In the genomic region with DNA sequence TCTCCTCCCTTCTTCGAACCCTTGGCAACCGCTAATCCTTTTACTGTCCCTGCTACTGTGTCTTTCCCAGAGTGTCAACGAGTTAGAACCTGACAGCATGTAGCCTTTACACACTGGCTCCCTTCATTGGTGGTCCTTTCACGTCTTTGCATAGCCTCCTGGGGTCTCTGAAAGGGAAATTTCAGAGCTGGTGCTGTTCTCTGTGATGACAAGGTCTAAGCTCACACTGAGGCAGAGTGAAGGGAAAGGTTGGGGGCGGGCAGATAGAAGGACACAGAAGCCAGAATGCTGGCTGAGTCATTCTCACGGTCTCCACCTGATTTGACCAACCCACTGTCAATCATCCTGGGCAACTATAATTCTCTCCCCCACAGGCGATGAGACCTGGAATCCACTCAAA, we compare ENCODE assay signal across 26 mouse cellular contexts.
DNase-seq lines count a peak whose midpoint lies in the region; ATAC-seq lines count a peak whose summit lies in the region.
"Had no signal": no experiment of that assay in that cellular context is flagged by ENCODE, and none has a peak within 500 bp of the region (broad histone marks: within the 10 kb centered on the region; RNA-seq: fewer than 3 reads in every experiment).

No protein-coding gene starts in this region.

- no peak overlapping the region for H3K9ac ChIP-seq in hindbrain, embryonic 15.5 days
- H3K9ac ChIP-seq in hindbrain, embryonic 14.5 days, result no peak overlapping the region
- H3K9ac ChIP-seq in midbrain, embryonic 14.5 days (replicated peaks; ENCODE audit: low read length), result no peak overlapping the region
- H3K9ac ChIP-seq: embryonic facial prominence, embryonic 15.5 days; heart, embryonic 13.5 days; hindbrain, embryonic 13.5 days had no signal

- no peaks in the 10 kb centered on the region for H3K27me3 ChIP-seq in hindbrain, embryonic 15.5 days
- H3K27me3 ChIP-seq in hindbrain, embryonic 14.5 days (ENCODE audit: control insufficient read depth, insufficient read depth, low read length), result no peaks in the 10 kb centered on the region
- no peaks in the 10 kb centered on the region for H3K27me3 ChIP-seq in midbrain, embryonic 14.5 days (ENCODE audit: control insufficient read depth, insufficient read depth, low read length)
- H3K27me3 ChIP-seq: embryonic facial prominence, embryonic 15.5 days; heart, embryonic 13.5 days; hindbrain, embryonic 13.5 days had no signal

- H3K36me3 ChIP-seq in hindbrain, embryonic 15.5 days, result no peaks in the 10 kb centered on the region
- H3K36me3 ChIP-seq in hindbrain, embryonic 14.5 days (replicated peaks; ENCODE audit: control insufficient read depth, insufficient read depth), result no peaks in the 10 kb centered on the region
- H3K36me3 ChIP-seq in midbrain, embryonic 14.5 days (ENCODE audit: control insufficient read depth, insufficient read depth, low read length), result no peaks in the 10 kb centered on the region
- H3K36me3 ChIP-seq: embryonic facial prominence, embryonic 15.5 days; forebrain, embryonic 10.5 days; G1E; heart, embryonic 13.5 days; hindbrain, embryonic 13.5 days had no signal

- H3K4me2 ChIP-seq in hindbrain, embryonic 15.5 days, result no peak overlapping the region
- H3K4me2 ChIP-seq in hindbrain, embryonic 14.5 days (replicated peaks), result no peak overlapping the region
- no peak overlapping the region for H3K4me2 ChIP-seq in midbrain, embryonic 14.5 days (ENCODE audit: low read length)
- H3K4me2 ChIP-seq: embryonic facial prominence, embryonic 15.5 days; heart, embryonic 13.5 days; hindbrain, embryonic 13.5 days had no signal

- H3K27ac ChIP-seq in hindbrain, embryonic 15.5 days (replicated peaks), result no peak overlapping the region
- no peak overlapping the region for H3K27ac ChIP-seq in hindbrain, embryonic 14.5 days
- H3K27ac ChIP-seq in midbrain, embryonic 14.5 days (replicated peaks; ENCODE audit: low read depth, low read length), result no peak overlapping the region
- H3K27ac ChIP-seq: embryonic facial prominence, embryonic 15.5 days; forebrain, embryonic 10.5 days; gastrocnemius, adult 2 months; heart, embryonic 13.5 days; hindbrain, embryonic 13.5 days had no signal

- H3K4me1 ChIP-seq in hindbrain, embryonic 15.5 days (replicated peaks), result peaks cover 18% of the 10 kb centered on the region
- peaks cover 18% of the 10 kb centered on the region for H3K4me1 ChIP-seq in hindbrain, embryonic 14.5 days (replicated peaks; ENCODE audit: control insufficient read depth, insufficient read depth, low read length)
- H3K4me1 ChIP-seq in midbrain, embryonic 14.5 days (ENCODE audit: control insufficient read depth, insufficient read depth, low read length), result peaks cover 22% of the 10 kb centered on the region

- ATAC-seq in hindbrain, embryonic 15.5 days (ENCODE audit: low FRiP score, low read depth), result peak; percentile 40; the same call in 1 of the 2 replicates
- ATAC-seq in hindbrain, embryonic 14.5 days (ENCODE audit: low FRiP score), result no peak
- peak; percentile 35 for ATAC-seq in midbrain, embryonic 14.5 days (ENCODE audit: low FRiP score, low TSS enrichment)
- ATAC-seq: activated CD4-positive, CD25-positive, alpha-beta regulatory T cell, adult 4 months; CD4-positive, CD25-positive, alpha-beta regulatory T cell, adult 4 months had no signal

- H3K9me3 ChIP-seq in hindbrain, embryonic 15.5 days, result no peaks in the 10 kb centered on the region
- no peaks in the 10 kb centered on the region for H3K9me3 ChIP-seq in hindbrain, embryonic 14.5 days (ENCODE audit: control insufficient read depth, low read length)
- no peaks in the 10 kb centered on the region for H3K9me3 ChIP-seq in midbrain, embryonic 14.5 days (ENCODE audit: control insufficient read depth, low read length)
- H3K9me3 ChIP-seq: embryonic facial prominence, embryonic 15.5 days; forebrain, embryonic 10.5 days; G1E; heart, embryonic 13.5 days; hindbrain, embryonic 13.5 days had no signal

- WGBS in hindbrain, embryonic 15.5 days, result 59% methylated on average over 7 of the region's 7 CpGs
- WGBS in hindbrain, embryonic 14.5 days, result 57% methylated on average over 7 of the region's 7 CpGs
- 33% methylated on average over 7 of the region's 7 CpGs for WGBS in midbrain, embryonic 14.5 days

- DNase-seq in cerebellum, postnatal 10 days, result peak; percentile 19 to 22
- no peak for DNase-seq in cerebellum, adult 8-10 months
- DNase-seq in hindbrain, embryonic 14.5 days (ENCODE audit: low spot score), result no peak
- DNase-seq in NIH3T3 (ENCODE audit: low read depth) (peak; percentile 17), adipocyte (ENCODE audit: low spot score) (no peak)
- peak; percentile 64 for DNase-seq in midbrain, embryonic 14.5 days
- DNase-seq in gastrocnemius, postnatal 25 days, result no peak
- DNase-seq: adrenal gland, adult 2 months; adrenal gland, postnatal 25 days; B cell, adult 2 months; cerebellum, adult 11 months; cerebellum, adult 9-10 months; gastrocnemius, adult 2 months; gastrocnemius, postnatal 36 days; heart, adult 11 months; heart, postnatal 36 days; kidney, adult 11 months had no signal

- H3K4me3 ChIP-seq in hindbrain, embryonic 15.5 days, result no peak overlapping the region
- no peak overlapping the region for H3K4me3 ChIP-seq in hindbrain, embryonic 14.5 days (replicated peaks; ENCODE audit: low read length)
- no peak overlapping the region for H3K4me3 ChIP-seq in midbrain, embryonic 14.5 days (replicated peaks; ENCODE audit: low read depth, low read length)
- H3K4me3 ChIP-seq: embryonic facial prominence, embryonic 15.5 days; erythroblast, embryonic 14.5 days; forebrain, embryonic 10.5 days; gastrocnemius, adult 2 months; heart, embryonic 13.5 days; hindbrain, embryonic 13.5 days had no signal

Comparison
In these comparisons a context has a peak if more than half of its experiments do, and no peak if none do; other contexts are left out.
1. DNase-seq: peak in cerebellum, postnatal 10 days (2 of 2), NIH3T3 (single experiment) and midbrain, embryonic 14.5 days (single experiment); none in cerebellum, adult 8-10 months (single experiment), hindbrain, embryonic 14.5 days (single experiment), gastrocnemius, postnatal 25 days (single experiment) and adipocyte (single experiment).